ENCODE assay signal across 9 mouse cellular contexts in genomic region chr5:92656256-92656655, GRCm38 (mm10). TPM values are rescaled to one million over a fixed set of nuclear protein-coding genes. Genes with fewer than 3 reads are reported as not detected.
DNase-seq lines count a peak whose midpoint lies in the region; ATAC-seq lines count a peak whose summit lies in the region.
"Had no signal": no experiment of that assay in that cellular context is flagged by ENCODE, and none has a peak within 500 bp of the region (broad histone marks: within the 10 kb centered on the region; RNA-seq: fewer than 3 reads in every experiment).

No protein-coding gene starts in this region.

- H3K4me1 ChIP-seq in kidney, embryonic 14.5 days (ENCODE audit: control insufficient read depth, insufficient read depth, low read length): no peaks in the 10 kb centered on the region
- H3K4me1 ChIP-seq in neural tube, embryonic 15.5 days: no peaks in the 10 kb centered on the region
- H3K4me1 ChIP-seq: embryonic facial prominence, embryonic 13.5 days had no signal

- ATAC-seq in kidney, embryonic 14.5 days (ENCODE audit: low FRiP score, low TSS enrichment): no peak; the same call in 1 of the 2 replicates
- 0 out of 2 replicates have a peak, but pooled peaks have one; percentile 28 for ATAC-seq in neural tube, embryonic 15.5 days (ENCODE audit: low FRiP score)

- no peak overlapping the region for H3K4me2 ChIP-seq in kidney, embryonic 14.5 days (replicated peaks; ENCODE audit: low read depth, low read length)
- no peak overlapping the region for H3K4me2 ChIP-seq in neural tube, embryonic 15.5 days
- H3K4me2 ChIP-seq: embryonic facial prominence, embryonic 13.5 days had no signal

- no peak overlapping the region for H3K4me3 ChIP-seq in kidney, embryonic 14.5 days (ENCODE audit: low read length)
- no peak overlapping the region for H3K4me3 ChIP-seq in neural tube, embryonic 15.5 days (replicated peaks)
- H3K4me3 ChIP-seq: embryonic facial prominence, embryonic 13.5 days had no signal

- 14% methylated on average over 1 of the region's 1 CpGs for WGBS in kidney, embryonic 14.5 days
- 16% methylated on average over 1 of the region's 1 CpGs for WGBS in neural tube, embryonic 15.5 days

- no peak overlapping the region for H3K9ac ChIP-seq in kidney, embryonic 14.5 days (ENCODE audit: low read depth, low read length)
- no peak overlapping the region for H3K9ac ChIP-seq in neural tube, embryonic 15.5 days (replicated peaks)
- H3K9ac ChIP-seq: embryonic facial prominence, embryonic 13.5 days had no signal

- no peaks in the 10 kb centered on the region for H3K36me3 ChIP-seq in kidney, embryonic 14.5 days (ENCODE audit: control insufficient read depth, insufficient read depth, low read length)
- no peaks in the 10 kb centered on the region for H3K36me3 ChIP-seq in neural tube, embryonic 15.5 days
- H3K36me3 ChIP-seq: embryonic facial prominence, embryonic 13.5 days had no signal

- no peaks in the 10 kb centered on the region for H3K27me3 ChIP-seq in kidney, embryonic 14.5 days (ENCODE audit: control insufficient read depth, insufficient read depth, low read length)
- no peaks in the 10 kb centered on the region for H3K27me3 ChIP-seq in neural tube, embryonic 15.5 days (replicated peaks)
- H3K27me3 ChIP-seq: embryonic facial prominence, embryonic 13.5 days had no signal

- H3K9me3 ChIP-seq in kidney, embryonic 14.5 days (ENCODE audit: control insufficient read depth, low read length): no peaks in the 10 kb centered on the region
- no peaks in the 10 kb centered on the region for H3K9me3 ChIP-seq in neural tube, embryonic 15.5 days (replicated peaks)
- H3K9me3 ChIP-seq: embryonic facial prominence, embryonic 13.5 days had no signal

- peak; percentile 79 for DNase-seq in kidney, adult 18-20 months
- DNase-seq in adrenal gland, postnatal 25 days: peak; percentile 67
- peak; percentile 27 for DNase-seq in fibroblast of lung, adult 2 months (ENCODE audit: low read depth)
- DNase-seq in hindlimb bud, embryonic 11.5 days (ENCODE audit: extremely low spot score, low read depth, low spot score): peak; percentile 46
- peak; percentile 53 to 57 for DNase-seq in left cerebral cortex, postnatal 36 days (ENCODE audit: low spot score in 2 of 2)
- peak; percentile 72 for DNase-seq in thymus, postnatal 0 days (ENCODE audit: low spot score)

- no peak overlapping the region for H3K27ac ChIP-seq in kidney, embryonic 14.5 days (ENCODE audit: low read depth, low read length)
- H3K27ac ChIP-seq in neural tube, embryonic 15.5 days (replicated peaks): no peak overlapping the region
- H3K27ac ChIP-seq: embryonic facial prominence, embryonic 13.5 days had no signal

- intact Hi-C loops in left cerebral cortex, postnatal 36 days (cut with DNase I): loop anchor here (2.0 to 5.0 kb wide), 2 partner anchors 149 to 191 kb away; partner anchors contain the start of gene Scarb2

RNA-seq across cellular contexts. Expression of gene Ccdc158, which starts 18.8 kb away (rescaled TPM):
- 0.64 and 1.1 TPM in 2 replicates for polyA plus RNA-seq in kidney, embryonic 14.5 days (2014; fragmentation: Nextera tagmentation; extraction: Ambion mirVana)
- 0.49 and 1.00 TPM in 2 replicates for total RNA-seq in adrenal gland, postnatal 25 days (2021)
- total RNA-seq in left cerebral cortex, postnatal 36 days (2021): under 1 TPM; 0.30 to 0.39 TPM
- 0.31 and 0.54 TPM in 2 replicates for polyA plus RNA-seq in neural tube, embryonic 15.5 days (2015; fragmentation: Nextera tagmentation; extraction: Ambion mirVana)
- polyA plus RNA-seq in thymus, postnatal 0 days (2015; fragmentation: Nextera tagmentation; extraction: Ambion mirVana): 0.10 and 0.14 TPM in 2 replicates

RNA-seq across cellular contexts. Expression of gene Shroom3, which starts 27.0 kb away (rescaled TPM):
- 10.3 and 16.0 TPM in 2 replicates for polyA plus RNA-seq in kidney, embryonic 14.5 days (2014; fragmentation: Nextera tagmentation; extraction: Ambion mirVana)
- total RNA-seq in adrenal gland, postnatal 25 days (2021): 10.5 and 12.8 TPM in 2 replicates
- total RNA-seq in left cerebral cortex, postnatal 36 days (2021): 1 to 10 TPM; 3.3 to 3.4 TPM
- polyA plus RNA-seq in neural tube, embryonic 15.5 days (2015; fragmentation: Nextera tagmentation; extraction: Ambion mirVana): 1.8 and 2.3 TPM in 2 replicates
- 0.32 and 0.77 TPM in 2 replicates for polyA plus RNA-seq in thymus, postnatal 0 days (2015; fragmentation: Nextera tagmentation; extraction: Ambion mirVana)

RNA-seq across cellular contexts. Expression of gene Stbd1, which starts 53.4 kb away (rescaled TPM):
- 16.1 and 22.4 TPM in 2 replicates for polyA plus RNA-seq in kidney, embryonic 14.5 days (2014; fragmentation: Nextera tagmentation; extraction: Ambion mirVana)
- 4.9 and 5.4 TPM in 2 replicates for total RNA-seq in adrenal gland, postnatal 25 days (2021)
- 1 to 10 TPM in 1 of 2 experiments, under 1 TPM in 1; 0.72 to 1.1 TPM for total RNA-seq in left cerebral cortex, postnatal 36 days (2021)
- polyA plus RNA-seq in neural tube, embryonic 15.5 days (2015; fragmentation: Nextera tagmentation; extraction: Ambion mirVana): 17.0 and 18.3 TPM in 2 replicates
- polyA plus RNA-seq in thymus, postnatal 0 days (2015; fragmentation: Nextera tagmentation; extraction: Ambion mirVana): 2.2 and 2.3 TPM in 2 replicates

Comparison
In these comparisons a context has a peak if more than half of its experiments do, and no peak if none do; other contexts are left out.
1. DNase-seq: peak in every context shown above with its lines; median percentile 79 in kidney, adult 18-20 months; 72 in thymus, postnatal 0 days; 67 in adrenal gland, postnatal 25 days; 55 in left cerebral cortex, postnatal 36 days; 46 in hindlimb bud, embryonic 11.5 days; 27 in fibroblast of lung, adult 2 months.